Mouse (Mus musculus) forebrain, embryonic 14.5 days (tissue): ENCODE measurements around the gene Olfml2b. TPM values are rescaled to one million over a fixed set of nuclear protein-coding genes. Genes with fewer than 3 reads are reported as not detected.

Experiments
- ATAC-seq: fragments of 200-750 bp; cut with Nextera tagmentation; 2 replicates; pipeline ENCODE4 v1.8.0; 2017; ENCODE audit warnings: mild to moderate bottlenecking, moderate library complexity
- DNase-seq: peaks from one replicate; pipeline ENCODE4 v3.0.0-alpha.2; 2015; ENCODE audit warnings: low spot score
- H3K27ac ChIP-seq: fragments of 300-500 bp; sonication (generic); 2 replicates; pipeline ENCODE4 v1.5.1; 2014; ENCODE audit warnings: low read depth, mild to moderate bottlenecking, control low read depth, low read length, moderate library complexity
- H3K27me3 ChIP-seq: fragments of 300-500 bp; sonication (generic); replicated peaks from 2 replicates; pipeline ENCODE4 v1.6.1; 2014; ENCODE audit warnings: low read length, control low read depth, mixed read lengths; ENCODE audit not compliant: control insufficient read depth, insufficient read depth
- H3K36me3 ChIP-seq: fragments of 300-500 bp; sonication (generic); 2 replicates; pipeline ENCODE4 v1.6.1; 2014; ENCODE audit warnings: low read length, control low read depth; ENCODE audit not compliant: control insufficient read depth, insufficient read depth
- H3K4me1 ChIP-seq: fragments of 300-500 bp; sonication (generic); 2 replicates; pipeline ENCODE4 v1.6.1; 2014; ENCODE audit warnings: antibody characterized with exemption, low read length, control low read depth; ENCODE audit not compliant: control insufficient read depth, insufficient read depth
- H3K4me2 ChIP-seq: fragments of 300-500 bp; sonication (generic); 2 replicates; pipeline ENCODE4 v1.6.1; 2014; ENCODE audit warnings: mild to moderate bottlenecking, control low read depth, low read length
- H3K4me3 ChIP-seq: fragments of 300-500 bp; sonication (generic); 2 replicates; pipeline ENCODE4 v1.5.1; 2014; ENCODE audit warnings: low read depth, low read length, control low read depth
- H3K9ac ChIP-seq: fragments of 300-500 bp; sonication (generic); 2 replicates; pipeline ENCODE4 v1.6.1; 2014; ENCODE audit warnings: mild to moderate bottlenecking, low read length, control low read depth, moderate library complexity
- H3K9me3 ChIP-seq: fragments of 300-500 bp; sonication (generic); replicated peaks from 2 replicates; pipeline ENCODE4 v1.6.1; 2016; ENCODE audit warnings: low read length, control low read depth, mixed read lengths; ENCODE audit not compliant: control insufficient read depth
- WGBS: fragments of 180-500 bp; shearing (Covaris S2); extraction: QIAGEN DNeasy Blood & Tissue Kit; methylation state at CpG from one replicate; pipeline ENCODE4 v1.1.7; 2014; 5-methylcytosine and 5-hydroxymethylcytosine counted together
- polyA plus RNA-seq: library from polyadenylated mRNA; unstranded; fragments of >200 nt; fragmentation: Nextera tagmentation; extraction: Ambion mirVana; gene quantifications from 2 replicates; pipeline ENCODE4 v1.2.1, GENCODE M21; 2014

Olfml2b gene
- 9.7 and 10.7 TPM in 2 replicates for polyA plus RNA-seq

- whole genome bisulfite sequencing = 14% methylated on average over 51 of the region's 51 CpGs
- Histone ChIP-seq H3K4me2 (peak within 1 kb of the TSS; percentile 66), H3K36me3 (peaks cover 1% of the 10 kb centered on the region; the same call in 1 of the 2 replicates), H3K27ac (no peak within 1 kb of the TSS), H3K27me3 (no peaks in the 10 kb centered on the region), H3K9ac (peak within 1 kb of the TSS; percentile 80), H3K4me1 (no peaks in the 10 kb centered on the region), H3K4me3 (peak within 1 kb of the TSS; percentile 53), H3K9me3 (no peaks in the 10 kb centered on the region)
- ATAC-seq (peak; percentile 99), DNase-seq (peak; percentile 92)
Observed at GRCm38 (mm10) chr1:170644255-170645205, at the start of gene Olfml2b. TSS of gene Olfml2b (plus strand) at chr1:170644532.

GRCm38 (mm10) chr1:170594575-170594974 is 49.8 kb upstream of the Olfml2b start:
- no peak overlapping the region for H3K4me3 ChIP-seq
- no peak overlapping the region for H3K27ac ChIP-seq
- H3K27me3 ChIP-seq = no peaks in the 10 kb centered on the region
- H3K9me3 ChIP-seq = no peaks in the 10 kb centered on the region
- H3K4me2 ChIP-seq = no peak overlapping the region
- no peak for ATAC-seq
- no peaks in the 10 kb centered on the region for H3K36me3 ChIP-seq
- H3K9ac ChIP-seq = no peak overlapping the region
- 100% methylated on average over 7 of the region's 7 CpGs for WGBS
- H3K4me1 ChIP-seq = no peaks in the 10 kb centered on the region
- no peak for DNase-seq

DNA sequence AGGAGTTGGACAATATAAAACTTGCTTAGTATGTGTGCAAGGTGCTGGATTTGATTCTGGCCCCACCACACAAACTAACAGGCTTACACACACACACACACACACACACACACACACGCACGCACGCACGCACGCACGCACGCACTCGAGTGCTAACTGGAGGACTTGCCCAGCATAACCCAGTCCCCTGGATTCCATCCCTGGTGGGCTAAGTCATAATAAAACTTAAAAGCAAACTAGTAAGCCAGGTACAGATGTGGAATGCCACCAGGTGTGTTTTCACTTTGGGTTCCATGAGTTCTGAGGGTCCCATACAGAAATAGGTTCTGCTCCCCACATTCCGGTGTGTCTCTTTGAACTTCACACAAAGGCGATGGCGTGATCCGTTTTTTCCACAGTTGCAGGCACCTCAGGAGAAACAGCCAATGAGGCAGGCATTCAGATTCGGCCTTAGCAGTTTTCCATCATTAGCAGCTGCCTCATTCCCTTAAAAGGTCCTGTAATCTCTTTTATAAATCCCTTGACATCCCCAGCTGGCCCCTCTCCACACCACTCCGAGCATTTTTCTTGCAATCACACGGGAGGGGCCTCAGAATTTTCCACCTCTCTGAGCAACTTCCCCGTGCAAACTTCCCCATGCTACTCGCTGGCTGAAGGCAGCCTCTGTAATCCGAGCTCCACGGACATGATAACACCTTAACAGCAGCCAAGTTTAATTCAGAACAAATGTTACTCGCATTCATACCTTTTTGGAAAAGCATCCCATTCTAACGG is 38.9 kb upstream of the Olfml2b start:
- Histone ChIP-seq H3K27me3 (no peaks in the 10 kb centered on the region), H3K4me3 (no peak overlapping the region), H3K9ac (no peak overlapping the region), H3K27ac (no peak overlapping the region), H3K4me1 (no peaks in the 10 kb centered on the region), H3K9me3 (no peaks in the 10 kb centered on the region), H3K36me3 (no peaks in the 10 kb centered on the region), H3K4me2 (no peak overlapping the region)
- WGBS = 66% methylated on average over 21 of the region's 21 CpGs
- no peak for DNase-seq
- ATAC-seq = no peak

GRCm38 (mm10) chr1:170607231-170607917 is 37.0 kb upstream of the Olfml2b start:
- no peaks in the 10 kb centered on the region for H3K36me3 ChIP-seq
- no peak overlapping the region for H3K27ac ChIP-seq
- H3K27me3 ChIP-seq = no peaks in the 10 kb centered on the region
- WGBS = 96% methylated on average over 8 of the region's 8 CpGs
- ATAC-seq (no peak), DNase-seq (no peak)
- no peak overlapping the region for H3K9ac ChIP-seq
- no peak overlapping the region for H3K4me2 ChIP-seq
- H3K4me3 ChIP-seq = no peak overlapping the region
- no peaks in the 10 kb centered on the region for H3K4me1 ChIP-seq
- H3K9me3 ChIP-seq = no peaks in the 10 kb centered on the region

DNA sequence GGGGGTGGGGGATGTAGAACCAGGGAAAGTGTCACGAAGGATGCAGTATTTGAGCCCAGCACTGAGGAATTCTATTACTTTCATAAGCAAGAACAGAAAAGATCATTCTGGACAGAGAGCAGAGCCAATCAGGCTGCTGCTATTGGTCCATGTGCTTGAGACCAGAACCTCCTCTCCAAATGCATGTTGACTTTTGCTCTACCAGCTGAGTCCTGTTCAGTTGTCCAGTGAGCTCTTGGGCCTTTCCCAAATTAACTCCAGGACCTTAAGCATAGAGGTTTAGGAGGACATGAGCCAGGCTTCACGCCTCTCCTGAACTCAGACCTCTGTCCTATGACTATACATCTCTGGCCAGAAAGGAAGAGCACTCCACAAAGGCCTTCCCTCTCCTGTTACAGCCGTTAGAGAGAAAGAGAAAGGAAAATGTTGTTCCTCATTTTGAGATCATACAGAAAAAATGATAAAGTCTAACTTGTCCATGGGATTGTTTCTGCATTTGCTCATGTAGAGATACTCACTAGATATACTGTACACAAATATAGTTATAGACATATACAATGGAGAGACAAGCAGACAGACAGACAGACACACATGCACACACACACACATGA is 35.8 kb upstream of the Olfml2b start:
- Histone ChIP-seq H3K4me1 (no peaks in the 10 kb centered on the region), H3K9ac (no peak overlapping the region), H3K27me3 (no peaks in the 10 kb centered on the region), H3K4me2 (no peak overlapping the region), H3K4me3 (no peak overlapping the region), H3K27ac (no peak overlapping the region), H3K36me3 (no peaks in the 10 kb centered on the region), H3K9me3 (no peaks in the 10 kb centered on the region)
- WGBS = 78% methylated on average over 3 of the region's 3 CpGs
- no peak for DNase-seq
- ATAC-seq = no peak

DNA sequence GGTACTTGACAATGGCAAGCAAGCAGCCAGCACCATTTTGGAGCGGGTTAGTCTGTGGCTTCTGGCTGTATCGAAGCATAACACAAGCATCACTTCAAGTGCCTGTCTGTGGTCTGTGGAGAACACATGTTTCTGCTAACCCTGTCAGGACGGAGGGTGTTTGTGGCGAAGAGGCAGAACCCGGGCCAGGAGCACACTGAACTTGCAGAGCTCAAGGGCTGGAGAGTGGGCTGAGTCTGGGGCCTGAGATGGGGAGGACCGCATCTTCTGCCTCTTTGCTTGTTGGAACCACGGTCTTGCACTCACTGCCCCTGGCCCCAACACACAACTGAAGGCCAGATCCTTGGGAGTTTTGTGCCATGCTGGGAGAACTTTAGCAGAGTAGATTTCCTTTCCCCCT is 34.5 kb upstream of the Olfml2b start:
- DNase-seq (no peak), ATAC-seq (no peak)
- Histone ChIP-seq H3K9ac (no peak overlapping the region), H3K4me3 (no peak overlapping the region), H3K27ac (no peak overlapping the region), H3K9me3 (no peaks in the 10 kb centered on the region), H3K27me3 (no peaks in the 10 kb centered on the region), H3K4me1 (no peaks in the 10 kb centered on the region), H3K36me3 (no peaks in the 10 kb centered on the region), H3K4me2 (no peak overlapping the region)
- 90% methylated on average over 7 of the region's 7 CpGs for WGBS

GRCm38 (mm10) chr1:170610289-170610688 is 34.0 kb upstream of the Olfml2b start:
- H3K27ac ChIP-seq = no peak overlapping the region
- no peak overlapping the region for H3K4me2 ChIP-seq
- no peak overlapping the region for H3K9ac ChIP-seq
- no peak overlapping the region for H3K4me3 ChIP-seq
- no peaks in the 10 kb centered on the region for H3K9me3 ChIP-seq
- ATAC-seq (no peak), DNase-seq (no peak)
- no peaks in the 10 kb centered on the region for H3K4me1 ChIP-seq
- WGBS = 81% methylated on average over 3 of the region's 3 CpGs
- no peaks in the 10 kb centered on the region for H3K27me3 ChIP-seq
- no peaks in the 10 kb centered on the region for H3K36me3 ChIP-seq

DNA sequence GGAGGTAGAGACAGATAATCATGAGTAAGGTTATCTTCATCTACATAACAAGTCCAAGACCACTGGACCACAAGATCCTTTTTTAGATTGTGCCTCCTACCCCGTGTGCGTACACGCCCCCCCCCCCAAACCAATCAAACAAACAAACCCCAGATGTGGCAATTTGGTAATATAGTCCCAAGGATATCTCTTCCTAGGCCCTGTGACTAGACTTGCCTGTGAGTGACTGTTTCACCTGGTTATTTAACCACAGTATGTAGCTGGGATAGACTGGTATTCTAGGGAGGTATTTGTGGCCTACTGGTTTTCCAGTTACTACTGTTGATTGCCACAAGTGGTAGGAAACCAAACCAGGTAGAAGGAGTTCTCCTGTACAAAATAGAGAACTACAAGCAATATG is 33.6 kb upstream of the Olfml2b start:
- Histone ChIP-seq H3K27ac (no peak overlapping the region), H3K27me3 (no peaks in the 10 kb centered on the region), H3K9ac (no peak overlapping the region), H3K4me2 (no peak overlapping the region), H3K4me3 (no peak overlapping the region), H3K9me3 (no peaks in the 10 kb centered on the region), H3K4me1 (no peaks in the 10 kb centered on the region), H3K36me3 (no peaks in the 10 kb centered on the region)
- WGBS = 96% methylated on average over 3 of the region's 3 CpGs
- no peak for DNase-seq
- ATAC-seq = no peak
